Mouse (Mus musculus): ENCODE data around the gene Tenm4. TPM values are rescaled to one million over a fixed set of nuclear protein-coding genes. Genes with fewer than 3 reads are reported as not detected.
A peak's percentile ranks its signal among the peaks of the same experiment; 100 is the strongest.

Tenm4 gene
- total RNA-seq, 2 experiments from 2014 or later: 111 to 131 TPM

DNA sequence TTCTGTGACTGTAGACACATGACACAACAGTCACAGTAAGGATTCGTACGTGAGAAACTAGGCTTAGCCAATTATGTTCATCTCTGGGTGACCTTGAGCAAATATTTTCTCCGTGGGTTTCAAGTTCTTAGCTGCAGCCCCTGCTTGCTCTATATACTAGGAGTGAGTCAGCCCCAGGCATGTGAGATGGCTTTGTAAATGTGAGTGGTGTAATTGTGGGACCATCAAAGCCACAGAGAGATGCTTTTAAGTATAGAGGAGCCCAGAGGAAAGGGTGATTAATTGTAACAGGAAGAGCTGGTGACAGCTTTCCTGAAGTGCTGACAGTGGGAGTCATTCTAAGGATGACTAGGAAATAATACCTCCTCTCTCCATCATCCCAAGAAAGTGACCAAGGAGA, 662.0 kb downstream of the Tenm4 start:
- Histone ChIP-seq H3K27ac (peak overlapping the region; percentile 51; the same call in 1 of the 2 replicates), H3K4me3 (no peak overlapping the region)
- no peak for TF ChIP-seq CTCF (conservative IDR thresholded peaks at IDR 0.05)
- DNase-seq (ENCODE audit: low spot score in 2 of 2): no peak

DNA sequence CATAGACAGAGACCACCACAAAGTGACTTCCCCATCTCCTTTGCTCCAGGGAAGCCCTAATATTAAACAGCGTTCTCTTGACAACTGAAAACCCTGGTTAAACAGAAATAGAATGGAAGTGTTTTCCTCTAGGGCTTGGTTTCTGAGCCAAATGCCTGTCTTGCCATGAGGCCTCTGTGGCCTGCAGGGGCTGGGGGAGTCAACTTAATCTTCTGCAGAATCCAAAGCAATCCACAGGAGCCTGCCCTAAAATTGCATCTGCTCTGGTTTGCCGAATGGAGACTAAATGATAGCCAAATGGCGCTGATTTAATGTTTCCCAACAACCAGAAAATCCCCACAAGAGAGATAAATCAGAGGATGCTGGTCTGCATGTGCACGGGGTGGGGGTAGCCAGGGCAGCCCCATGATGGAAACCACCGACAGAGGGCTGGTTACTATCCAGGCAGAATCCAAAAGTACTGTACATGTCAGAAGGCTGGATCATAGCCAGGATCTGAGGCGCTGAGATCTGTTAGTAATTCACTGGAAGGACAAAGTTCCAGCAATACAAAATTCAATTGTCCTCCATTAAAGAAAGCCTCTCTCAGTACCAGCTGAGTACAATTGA, 663.7 kb downstream of the Tenm4 start:
- peak; percentile 37 to 54 for DNase-seq (ENCODE audit: low spot score in 2 of 2)
- Histone ChIP-seq H3K4me3 (no peak overlapping the region), H3K27ac (peak overlapping the region; percentile 28; the same call in 1 of the 2 replicates)
- peak; percentile 49 for TF ChIP-seq CTCF (conservative IDR thresholded peaks at IDR 0.05)

DNA sequence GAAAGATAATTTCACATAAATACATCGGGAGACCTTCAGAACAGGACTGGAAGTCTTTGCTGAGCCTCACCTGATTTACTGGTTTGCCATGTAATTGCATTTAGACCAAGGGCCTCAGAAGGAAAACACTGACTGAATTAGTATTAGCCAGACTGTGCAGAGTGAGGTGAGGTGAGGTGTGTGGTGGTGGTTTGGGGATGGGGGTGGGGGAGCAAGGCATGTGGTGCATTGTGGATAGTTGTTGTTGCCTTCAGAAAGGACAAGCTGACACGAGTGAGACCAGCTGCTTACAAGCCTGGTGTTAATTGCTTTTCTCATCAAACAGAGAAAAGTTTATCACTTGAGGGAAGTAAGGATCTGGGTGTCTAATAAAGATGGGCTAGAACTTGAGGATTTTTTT, 664.3 kb downstream of the Tenm4 start:
- Histone ChIP-seq H3K27ac (no peak overlapping the region), H3K4me3 (no peak overlapping the region)
- DNase-seq (ENCODE audit: low spot score in 2 of 2): no peak
- TF ChIP-seq CTCF (conservative IDR thresholded peaks at IDR 0.05): no peak

DNA sequence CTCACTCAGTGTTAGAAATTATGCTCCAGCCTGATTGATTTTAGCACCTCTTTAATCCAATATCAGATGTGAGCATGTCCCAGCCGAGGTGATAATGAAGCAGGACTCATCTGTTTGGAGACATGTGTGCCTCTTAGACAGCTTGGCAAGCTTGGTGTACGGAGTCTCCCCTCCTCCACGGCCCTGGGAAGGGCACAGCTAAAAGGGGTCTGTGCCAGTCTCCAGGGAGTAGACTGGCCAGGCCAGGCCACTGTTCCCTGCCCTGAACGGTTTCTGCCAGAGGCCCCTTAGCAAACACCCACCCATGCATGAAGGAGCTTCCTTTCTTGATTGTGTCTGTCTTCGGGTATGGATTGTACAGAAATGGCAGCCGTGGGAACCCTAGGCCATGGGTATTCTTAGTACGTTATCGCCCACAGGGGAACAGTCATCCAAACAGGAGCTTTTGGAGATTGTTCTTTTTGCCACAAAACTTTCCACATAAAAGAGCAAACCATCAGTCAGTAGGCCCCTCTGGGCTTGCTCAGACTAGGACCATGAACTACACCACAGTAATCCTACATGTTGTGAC, 667.3 kb downstream of the Tenm4 start:
- Histone ChIP-seq H3K27ac (peak overlapping the region; percentile 43; the same call in 1 of the 2 replicates), H3K4me3 (no peak overlapping the region)
- peak in 1 of 2 experiments; percentile 35 for DNase-seq (ENCODE audit: low spot score in 2 of 2)
- TF ChIP-seq CTCF (conservative IDR thresholded peaks at IDR 0.05): no peak

DNA sequence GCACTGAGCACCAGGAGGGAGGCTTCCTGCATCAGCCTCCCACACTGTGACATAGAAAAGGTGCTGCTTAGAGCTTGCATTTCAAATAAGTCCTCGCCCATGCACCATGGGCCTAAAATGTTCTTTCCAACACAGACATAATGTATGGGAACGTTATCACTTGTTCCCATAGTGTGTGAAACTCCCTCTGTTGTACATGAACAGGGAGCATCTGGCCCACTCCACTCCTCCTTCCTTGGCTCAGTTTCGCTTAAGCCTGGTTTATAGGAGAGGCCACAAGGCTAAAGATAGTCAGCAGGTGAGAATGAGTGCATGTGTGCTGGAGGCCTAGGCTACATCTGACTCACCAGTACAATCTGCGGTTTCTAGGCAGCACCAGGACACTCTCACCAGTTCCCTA, 667.9 kb downstream of the Tenm4 start:
- Histone ChIP-seq H3K4me3 (no peak overlapping the region), H3K27ac (no peak overlapping the region)
- peak in 1 of 2 experiments; percentile 19 for DNase-seq (ENCODE audit: low spot score in 2 of 2)
- TF ChIP-seq CTCF (conservative IDR thresholded peaks at IDR 0.05): no peak

DNA sequence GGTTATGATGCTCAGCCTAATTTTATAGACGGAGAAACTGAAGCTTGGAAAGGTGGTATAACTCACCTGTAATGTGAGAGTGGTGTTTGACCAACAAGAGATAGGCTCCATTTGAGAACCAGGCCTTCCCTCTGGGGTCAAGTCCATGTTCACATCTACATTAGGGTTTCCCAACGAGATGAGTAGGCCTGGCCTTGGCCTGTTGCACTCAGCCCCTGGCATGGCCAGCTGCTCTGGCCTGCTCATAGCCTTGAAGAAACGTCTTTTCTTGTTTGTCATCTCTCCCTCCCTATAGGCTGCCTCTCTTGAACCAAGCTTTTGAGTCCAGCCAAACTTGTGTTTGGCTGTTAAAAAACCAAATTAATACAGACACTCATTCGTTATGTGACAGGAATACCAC, 668.5 kb downstream of the Tenm4 start:
- Histone ChIP-seq H3K4me3 (no peak overlapping the region), H3K27ac (no peak overlapping the region)
- no peak for TF ChIP-seq CTCF (conservative IDR thresholded peaks at IDR 0.05)
- no peak for DNase-seq (ENCODE audit: low spot score in 2 of 2)

DNA sequence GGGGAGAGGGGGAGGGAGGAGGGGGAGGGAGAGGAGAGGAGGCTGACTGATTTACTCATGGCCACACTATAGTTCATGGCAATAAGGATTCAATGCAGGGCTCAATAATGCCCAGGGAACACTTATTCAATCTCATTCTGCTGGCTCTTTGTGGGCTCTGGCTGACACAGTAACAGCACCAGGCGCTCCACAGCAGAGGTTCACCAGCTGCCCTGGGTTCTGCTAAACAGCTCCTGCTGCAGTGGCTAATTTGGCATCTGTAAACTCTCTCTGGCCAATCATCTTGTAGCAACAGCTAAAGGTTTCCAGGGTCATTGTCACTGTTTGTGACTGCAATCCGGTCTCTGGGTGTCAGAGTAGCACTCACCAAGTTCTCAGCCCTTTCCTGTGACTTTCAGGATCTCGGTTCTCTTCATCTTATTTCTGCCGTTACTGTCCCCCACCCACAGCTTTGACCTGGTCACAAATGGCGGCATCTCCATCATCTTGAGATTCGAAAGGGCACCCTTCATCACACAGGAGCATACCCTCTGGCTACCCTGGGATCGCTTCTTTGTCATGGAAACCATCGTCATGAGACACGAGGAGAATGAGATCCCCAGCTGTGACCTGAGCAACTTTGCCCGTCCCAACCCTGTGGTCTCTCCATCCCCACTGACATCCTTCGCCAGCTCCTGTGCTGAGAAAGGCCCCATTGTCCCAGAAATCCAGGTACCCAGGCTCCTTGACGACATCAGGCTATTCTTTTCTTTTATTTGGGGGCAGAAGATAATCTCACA, 671.6 kb downstream of the Tenm4 start:
- no peak for TF ChIP-seq CTCF (conservative IDR thresholded peaks at IDR 0.05)
- H3K27ac ChIP-seq: no peak overlapping the region
- no peak overlapping the region for H3K4me3 ChIP-seq
- no peak for DNase-seq (ENCODE audit: low spot score in 2 of 2)

DNA sequence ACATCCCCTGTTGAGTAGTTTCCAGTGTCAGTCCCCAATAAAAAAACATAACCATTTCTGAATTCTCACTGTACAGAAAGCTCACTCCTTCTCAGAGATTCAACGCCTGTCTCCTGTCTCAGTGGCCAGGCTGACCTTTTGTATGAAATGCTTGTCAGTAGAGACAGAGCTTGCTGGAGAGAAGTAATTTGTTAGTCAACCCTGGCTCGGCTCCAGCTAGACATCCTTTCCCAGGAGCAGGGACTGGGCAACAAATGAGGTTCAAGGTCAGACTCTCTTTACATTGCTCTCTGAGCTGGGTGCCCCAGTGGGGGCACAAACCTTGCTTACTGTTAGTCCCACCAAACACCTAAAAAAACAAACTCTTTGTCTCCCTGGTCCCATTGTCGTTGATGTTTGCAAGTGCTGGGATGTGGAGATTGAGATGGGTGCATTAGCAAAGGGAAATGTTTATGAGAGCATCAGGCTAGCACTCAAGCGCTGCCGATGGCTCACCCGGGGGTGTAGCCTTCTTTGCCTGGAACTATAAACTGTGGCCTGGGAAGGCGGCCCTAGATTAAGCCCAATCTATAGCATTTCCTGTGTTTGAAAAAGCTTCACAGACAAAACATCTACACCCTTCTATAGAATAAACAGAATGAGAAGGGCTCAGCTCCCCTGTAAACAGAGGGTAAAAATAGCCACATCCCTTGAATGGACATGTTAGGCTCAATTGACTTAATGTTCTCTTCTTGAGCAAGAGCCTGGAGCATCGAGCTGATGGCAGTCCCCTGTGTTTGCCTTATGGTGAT, 673.3 kb downstream of the Tenm4 start:
- H3K27ac ChIP-seq: no peak overlapping the region
- no peak for TF ChIP-seq CTCF (conservative IDR thresholded peaks at IDR 0.05)
- no peak overlapping the region for H3K4me3 ChIP-seq
- DNase-seq (ENCODE audit: low spot score in 2 of 2): no peak

DNA sequence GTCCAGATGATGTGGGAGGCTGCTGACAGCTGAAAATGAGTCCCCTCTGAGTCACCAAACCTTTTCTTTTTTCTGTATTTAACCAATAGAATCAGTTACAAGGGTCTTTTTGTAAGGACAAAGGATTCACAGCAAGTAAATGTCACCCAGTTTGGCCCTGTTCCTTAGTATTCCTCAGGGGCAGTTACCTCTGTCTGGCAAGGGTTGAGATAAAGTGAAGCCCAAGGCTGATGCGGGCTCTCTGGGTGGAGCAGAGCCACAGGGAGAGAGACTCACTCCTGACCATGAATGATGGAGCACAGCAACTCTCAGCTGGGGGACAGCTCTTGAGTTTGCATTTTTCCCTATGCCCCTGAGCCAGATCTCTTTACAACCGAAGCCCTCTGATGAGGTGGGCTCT, 681.7 kb downstream of the Tenm4 start:
- no peak overlapping the region for H3K4me3 ChIP-seq
- TF ChIP-seq CTCF (conservative IDR thresholded peaks at IDR 0.05): no peak
- H3K27ac ChIP-seq: no peak overlapping the region
- no peak for DNase-seq (ENCODE audit: low spot score in 2 of 2)

DNA sequence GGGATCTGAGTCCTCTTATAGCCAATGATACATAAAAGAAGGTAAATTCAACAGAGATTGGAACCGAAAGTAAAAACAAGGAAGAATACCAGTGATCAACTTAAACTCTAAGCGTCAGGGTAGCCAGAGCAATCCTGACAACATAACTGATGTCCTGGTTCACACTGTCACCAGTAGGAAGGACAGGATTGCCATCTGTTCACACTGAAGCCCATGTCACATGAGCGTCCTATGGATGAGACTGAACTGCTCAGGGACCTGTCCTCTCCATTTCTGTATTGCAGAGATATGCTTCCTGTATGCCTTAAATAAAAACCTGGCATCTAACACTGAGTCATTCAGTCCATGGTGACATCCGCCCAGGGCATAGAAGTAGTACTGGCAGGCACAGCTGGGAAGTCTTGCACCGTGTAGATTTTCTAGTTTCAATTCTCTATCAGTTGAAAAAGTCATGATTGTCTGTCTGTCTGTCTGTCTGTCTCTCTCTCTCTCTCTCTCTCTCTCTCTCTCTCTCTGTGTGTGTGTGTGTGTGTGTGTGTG, 684.9 kb downstream of the Tenm4 start:
- no peak for TF ChIP-seq CTCF (conservative IDR thresholded peaks at IDR 0.05)
- DNase-seq (ENCODE audit: low spot score in 2 of 2): no peak
- Histone ChIP-seq H3K4me3 (no peak overlapping the region), H3K27ac (no peak overlapping the region)

DNA sequence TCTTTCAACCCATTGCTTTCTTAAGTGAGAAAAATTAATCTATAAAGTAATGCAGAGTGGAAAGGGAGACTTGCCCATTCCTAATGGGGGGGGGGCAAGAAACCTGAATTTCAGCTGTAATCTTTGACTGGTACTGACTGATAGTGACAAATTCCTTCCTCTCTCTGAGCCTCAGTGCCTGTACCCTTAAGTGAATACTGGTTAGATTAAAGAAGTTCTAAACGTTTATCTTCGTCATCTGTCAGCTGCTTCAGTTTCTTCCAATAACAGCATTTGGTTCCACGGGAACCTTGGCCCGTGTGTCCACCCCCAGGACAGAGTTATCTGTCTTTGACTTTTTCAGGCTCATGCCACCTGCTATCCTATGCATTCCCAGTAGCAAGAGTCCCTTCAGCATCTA, 685.5 kb downstream of the Tenm4 start:
- H3K27ac ChIP-seq: no peak overlapping the region
- no peak overlapping the region for H3K4me3 ChIP-seq
- TF ChIP-seq CTCF (conservative IDR thresholded peaks at IDR 0.05): no peak
- no peak for DNase-seq (ENCODE audit: low spot score in 2 of 2)

DNA sequence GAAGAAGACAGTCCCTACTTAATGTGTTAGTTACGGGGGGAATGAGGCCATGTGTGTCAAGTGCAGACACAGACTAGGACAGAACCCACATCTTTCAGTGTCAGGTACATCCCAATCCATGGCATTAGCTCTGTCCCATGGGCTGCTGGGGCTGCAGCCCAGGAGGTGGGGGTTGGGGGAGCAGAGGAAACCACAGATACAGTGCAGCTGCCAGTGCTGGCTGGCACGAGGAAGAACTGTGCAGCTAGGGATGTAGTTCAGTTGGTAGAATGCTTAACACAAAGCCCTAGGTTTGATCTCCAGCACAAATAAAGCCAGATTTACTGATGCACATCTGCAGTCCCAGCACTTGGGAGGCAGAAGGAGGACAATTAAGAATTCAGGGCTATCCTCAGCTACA, 688.0 kb downstream of the Tenm4 start:
- DNase-seq (ENCODE audit: low spot score in 2 of 2): no peak
- H3K27ac ChIP-seq: no peak overlapping the region
- H3K4me3 ChIP-seq: no peak overlapping the region

DNA sequence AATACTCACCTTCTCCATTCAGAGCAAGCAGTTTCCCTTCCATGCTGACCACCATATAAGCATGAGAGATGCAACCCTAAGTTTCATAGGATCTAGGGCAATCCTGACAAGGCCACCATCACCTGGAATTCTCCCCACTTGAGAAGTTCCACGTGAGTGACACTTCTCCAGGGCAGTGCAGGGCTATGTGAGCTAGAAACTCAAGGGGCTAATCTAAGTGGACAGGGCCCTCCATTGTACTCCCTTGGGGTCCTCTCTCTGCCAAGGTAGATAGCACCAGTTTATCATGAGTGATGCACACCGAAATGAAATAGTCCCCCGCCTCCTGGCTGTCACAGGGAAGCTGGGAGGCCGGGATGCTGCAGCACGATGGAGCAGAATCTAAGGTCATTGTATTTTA, 688.6 kb downstream of the Tenm4 start:
- DNase-seq (ENCODE audit: low spot score in 2 of 2): no peak
- H3K4me3 ChIP-seq: no peak overlapping the region
- no peak overlapping the region for H3K27ac ChIP-seq
- no peak for TF ChIP-seq CTCF (conservative IDR thresholded peaks at IDR 0.05)

More for the DNA sequence above, 688.0 kb downstream of the Tenm4 start:
- TF ChIP-seq CTCF (conservative IDR thresholded peaks at IDR 0.05): no peak
